Mouse (Mus musculus) hindlimb bud, embryonic 11.5 days (tissue): ENCODE measurements around the gene Bok.

Source experiments
- DNase-seq: peaks from one replicate; pipeline ENCODE4 v3.0.0-alpha.2; 2012; ENCODE audit warnings: low read depth, low spot score; ENCODE audit errors: extremely low spot score

Gene Bok

DNA sequence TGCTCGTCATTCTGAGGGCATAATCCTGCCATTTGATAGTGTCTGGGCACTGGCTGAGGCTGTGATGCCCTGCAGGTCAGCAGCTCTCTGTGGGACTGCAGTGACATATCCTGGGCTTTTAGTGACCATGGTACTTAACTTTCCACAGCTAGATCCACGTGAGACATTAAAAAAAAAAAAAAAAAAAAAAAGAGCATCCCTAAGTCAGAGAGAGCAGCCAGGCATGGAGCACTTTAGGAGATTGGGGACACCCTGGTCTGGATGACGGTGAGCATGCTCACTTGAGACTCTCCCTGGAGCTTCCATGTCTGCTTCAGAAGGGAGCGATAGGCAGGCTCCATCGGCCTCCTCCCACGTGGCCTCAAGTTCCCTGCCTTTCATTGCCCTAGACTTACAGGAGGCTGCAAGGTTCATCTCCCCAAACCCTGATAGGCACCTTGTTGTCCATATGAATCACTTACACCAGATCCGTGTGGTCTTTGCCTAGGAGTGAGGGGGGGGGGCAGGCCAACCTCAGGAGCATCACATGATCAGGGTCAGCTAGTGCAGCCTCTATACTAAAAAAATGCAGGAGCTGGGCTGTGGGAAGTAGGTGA lies 4.5 kb downstream of the Bok start:
- no peak for DNase-seq

DNA sequence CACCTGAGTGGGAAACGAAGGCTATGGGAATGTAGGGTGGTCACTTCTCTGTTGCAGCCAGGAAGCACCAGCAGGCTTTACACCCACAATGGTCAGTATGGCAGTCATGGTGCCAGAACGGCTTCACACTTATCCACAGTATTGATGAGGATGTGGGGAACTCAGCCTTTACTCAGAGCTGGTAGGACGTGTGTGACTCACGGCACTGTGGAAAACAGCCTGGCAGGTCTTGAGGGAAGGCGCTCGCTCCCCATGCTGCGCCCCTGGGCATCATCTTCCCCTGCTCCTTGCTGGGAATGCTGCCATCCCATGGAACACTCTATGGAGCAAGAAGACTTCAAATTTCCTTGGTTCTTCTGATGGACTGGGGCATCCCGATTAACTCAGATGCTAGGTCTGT lies 5.6 kb downstream of the Bok start:
- no peak for DNase-seq

DNA sequence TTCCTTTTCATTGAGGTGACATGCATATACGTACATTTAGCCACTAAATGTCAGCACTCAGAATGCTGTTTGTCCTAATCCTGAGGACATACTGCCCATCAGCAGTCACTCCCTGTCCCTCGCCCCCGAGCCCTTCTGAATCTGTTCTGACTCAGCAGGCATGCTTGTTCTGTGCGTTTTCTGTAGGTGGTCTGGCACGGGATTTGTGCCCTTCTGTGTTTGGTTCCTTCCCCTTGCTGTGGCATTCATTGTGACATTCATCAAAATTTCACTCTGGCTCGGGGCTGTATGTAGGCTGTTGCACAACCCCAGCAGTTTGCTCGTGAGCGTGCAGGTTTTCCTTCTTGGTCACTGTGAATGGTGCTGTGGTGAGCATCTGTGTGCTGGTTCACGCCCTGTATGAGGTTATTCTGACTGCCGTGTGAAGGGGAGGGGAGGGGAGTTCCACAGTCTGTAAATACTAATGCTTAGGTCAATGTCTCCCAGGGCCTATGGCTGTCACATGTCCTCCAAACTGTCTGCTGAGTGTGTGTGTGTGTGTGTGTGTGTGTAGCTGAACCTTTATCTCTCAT lies 6.4 kb downstream of the Bok start:
- DNase-seq = no peak

DNA sequence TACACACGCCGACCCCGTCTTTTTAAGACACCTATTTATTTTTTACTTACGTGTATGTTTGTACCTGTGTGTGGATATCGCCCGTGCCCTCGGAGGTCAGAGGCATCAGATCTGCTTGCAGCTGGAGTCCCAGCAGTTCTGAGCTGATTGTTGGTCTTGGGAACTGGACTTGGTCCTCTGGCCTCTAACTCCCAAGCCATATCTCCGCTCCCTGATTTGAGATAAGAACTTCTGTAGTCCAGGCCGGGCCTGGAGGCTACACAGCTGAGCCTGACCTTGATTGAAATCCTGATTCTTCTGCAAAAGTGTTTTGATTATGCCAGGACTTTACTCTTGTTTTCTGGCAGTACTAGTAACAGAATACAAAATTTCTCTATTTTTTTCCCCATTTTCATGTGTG lies 7.3 kb downstream of the Bok start:
- DNase-seq = no peak

DNA sequence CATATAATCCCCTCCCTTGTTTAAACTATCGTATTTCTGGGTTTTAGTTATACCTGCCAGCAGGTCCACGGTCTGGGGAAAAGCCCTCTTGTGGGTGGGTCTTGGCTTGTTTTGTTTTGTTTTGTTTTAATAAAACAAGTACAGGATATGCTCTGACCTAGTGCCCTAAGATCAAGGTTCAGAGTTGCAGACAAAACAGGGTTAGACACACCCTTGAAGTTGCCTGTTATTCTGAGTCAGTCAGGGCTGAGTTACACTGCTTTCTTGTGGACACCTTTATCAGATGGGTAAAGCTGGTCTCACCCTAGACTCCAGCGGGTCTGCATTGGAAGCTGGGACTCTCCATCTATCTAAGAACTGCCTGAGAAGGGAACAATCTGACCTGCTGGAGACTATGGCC lies 8.0 kb downstream of the Bok start:
- no peak for DNase-seq

DNA sequence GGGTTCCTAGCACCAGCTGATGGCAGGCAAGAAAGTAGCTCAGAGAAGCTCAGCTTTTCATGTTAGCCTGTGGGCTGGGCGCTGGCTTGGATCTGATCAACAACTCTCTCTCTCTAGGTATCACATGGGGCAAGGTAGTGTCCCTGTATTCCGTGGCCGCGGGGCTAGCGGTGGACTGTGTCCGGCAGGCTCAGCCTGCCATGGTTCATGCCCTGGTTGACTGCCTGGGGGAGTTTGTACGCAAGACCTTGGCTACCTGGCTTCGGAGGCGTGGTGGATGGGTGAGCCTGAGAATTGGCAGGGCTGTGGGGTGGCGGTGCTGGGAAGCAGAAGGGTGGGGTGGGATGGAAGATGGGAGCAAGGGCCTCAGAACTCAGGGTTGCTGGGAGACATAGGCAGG lies 8.5 kb downstream of the Bok start:
- DNase-seq = no peak

DNA sequence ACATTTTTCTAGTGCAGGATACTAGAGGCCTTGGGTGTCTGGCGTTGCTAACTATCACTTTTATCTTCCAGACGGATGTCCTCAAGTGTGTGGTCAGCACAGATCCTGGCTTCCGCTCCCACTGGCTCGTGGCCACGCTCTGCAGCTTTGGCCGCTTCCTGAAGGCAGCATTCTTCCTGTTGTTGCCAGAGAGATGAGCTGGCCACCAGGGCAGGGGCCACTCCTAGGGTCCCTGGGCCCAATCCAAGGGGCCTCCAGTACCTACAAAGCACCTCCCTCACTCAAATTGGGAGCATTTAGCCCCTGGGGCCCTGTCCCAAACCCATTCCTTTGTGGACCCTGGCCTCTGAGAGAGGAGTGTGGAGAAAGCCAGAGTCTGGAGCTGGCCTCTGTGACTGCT lies 9.5 kb downstream of the Bok start:
- DNase-seq = no peak

DNA sequence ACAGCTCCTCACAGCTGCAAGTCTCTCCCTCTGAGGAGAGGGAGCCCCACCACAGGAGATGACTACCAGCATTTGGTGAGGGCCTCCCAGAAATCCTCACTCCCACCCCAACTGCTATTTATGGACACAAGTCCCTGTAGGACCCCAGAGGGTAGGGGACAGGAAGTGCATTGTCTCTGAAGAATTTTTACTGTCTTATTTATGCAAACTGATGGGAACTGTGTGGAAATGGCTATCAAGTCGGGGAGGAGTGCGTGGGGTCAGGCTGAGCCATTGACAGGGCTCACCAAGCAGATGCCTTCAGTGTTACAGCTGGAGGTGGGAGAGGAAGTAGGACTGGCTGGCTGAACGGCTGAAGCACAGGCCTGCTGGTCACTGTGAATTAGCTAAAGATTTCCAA lies 11.9 kb downstream of the Bok start:
- DNase-seq = no peak

DNA sequence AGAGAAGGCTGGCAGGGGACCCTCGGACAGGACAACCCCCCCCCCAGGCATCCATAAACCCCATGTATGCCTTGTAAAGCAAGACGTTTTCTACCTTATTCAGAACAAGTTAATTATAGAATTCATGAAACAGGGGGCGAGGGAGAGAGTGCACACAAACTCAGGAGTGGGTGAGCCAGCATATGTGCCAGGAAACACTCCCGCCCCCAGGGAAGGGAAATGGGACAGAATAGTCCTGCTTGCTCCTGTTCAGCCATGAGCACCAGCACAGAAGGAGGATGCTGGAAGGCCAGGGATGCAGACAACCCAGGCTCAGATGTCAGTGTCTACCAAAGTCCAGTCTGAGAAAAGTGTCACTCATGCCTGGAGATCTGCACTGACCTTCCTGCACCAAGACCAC lies 13.7 kb downstream of the Bok start:
- DNase-seq = no peak

DNA sequence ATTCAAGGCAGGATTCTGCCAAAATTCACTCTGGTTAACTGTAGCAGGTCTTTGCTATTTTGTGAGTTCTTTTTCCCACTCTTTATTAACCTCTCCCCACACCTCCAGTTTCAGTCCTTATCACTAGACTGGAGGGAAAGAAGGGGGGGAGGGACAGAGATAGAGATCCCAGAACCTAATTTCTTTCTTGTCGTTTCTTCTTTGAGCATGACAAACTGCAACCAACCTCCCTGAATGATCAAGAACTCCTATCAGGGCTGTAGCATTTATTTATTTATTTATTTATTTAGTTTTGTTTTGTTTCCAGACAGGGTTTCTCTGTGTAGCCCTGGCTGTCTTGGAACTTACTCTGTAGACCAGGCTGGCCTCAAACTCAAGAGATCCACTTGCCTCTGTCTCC lies 16.6 kb downstream of the Bok start:
- DNase-seq = no peak

DNA sequence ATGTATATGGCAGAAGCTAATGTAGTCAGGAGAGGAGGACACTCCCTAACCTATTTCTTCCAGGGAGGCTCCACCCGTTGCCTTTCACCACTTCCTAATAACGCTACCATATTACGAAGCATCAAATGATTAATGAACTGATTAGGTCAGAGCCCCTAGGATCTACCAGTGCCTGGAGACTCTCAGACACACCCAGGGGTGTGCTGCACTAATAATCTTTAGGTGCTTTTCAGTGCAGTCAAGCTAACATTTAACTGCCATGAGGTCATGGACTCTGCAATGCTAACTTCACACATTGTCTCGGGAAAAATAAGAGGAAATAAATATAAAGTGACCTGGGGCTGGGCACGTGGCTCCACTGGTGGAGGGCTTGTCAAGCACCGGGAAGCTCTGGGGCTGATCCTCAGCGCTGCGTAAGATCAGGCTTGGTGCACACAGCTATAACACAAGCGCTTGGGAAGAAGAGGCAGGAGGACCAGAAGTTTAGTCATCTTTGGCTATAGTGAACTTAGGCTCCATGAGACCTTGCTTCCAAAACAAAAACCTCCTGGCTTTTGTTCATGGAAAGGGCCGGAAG lies 18.1 kb downstream of the Bok start:
- DNase-seq = no peak

DNA sequence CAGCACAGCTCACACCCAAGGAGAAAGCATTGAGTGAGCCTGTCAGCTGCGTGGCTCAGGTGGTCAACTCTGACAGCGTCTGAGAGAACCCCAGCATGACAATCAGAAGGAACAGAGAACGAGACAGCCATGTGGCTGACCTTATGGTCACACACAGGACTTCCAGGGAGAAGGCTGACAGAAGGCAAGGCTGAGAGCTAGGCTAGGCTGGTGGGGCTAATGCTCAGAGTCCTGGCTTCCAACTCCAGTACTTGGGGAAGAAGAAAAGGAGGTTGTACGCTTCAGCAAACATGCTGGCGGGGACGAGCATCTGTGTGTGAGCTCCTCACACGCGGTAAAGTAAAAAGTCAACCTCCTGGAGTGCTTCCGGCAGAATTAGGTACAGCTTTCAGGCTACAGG lies 18.9 kb downstream of the Bok start:
- no peak for DNase-seq

DNA sequence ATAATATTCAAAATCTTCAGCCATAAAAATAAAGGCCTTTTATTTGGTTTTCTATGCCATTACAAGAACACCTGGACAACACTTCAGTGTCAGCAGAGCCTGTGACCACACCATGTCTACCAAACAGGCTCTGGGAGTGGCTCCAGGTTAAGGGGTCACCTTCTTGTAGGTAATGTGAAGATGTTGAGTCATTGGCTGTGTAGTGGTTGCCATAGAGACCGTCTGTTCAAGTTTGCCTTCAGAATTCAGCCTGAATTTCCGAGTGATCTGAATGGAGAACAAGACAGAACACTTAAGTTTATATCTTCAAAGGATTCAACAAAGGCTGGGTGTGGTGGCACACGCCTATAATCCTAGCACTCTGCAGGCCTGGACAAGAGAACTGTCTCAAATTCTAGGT lies 19.9 kb downstream of the Bok start:
- DNase-seq = no peak

DNA sequence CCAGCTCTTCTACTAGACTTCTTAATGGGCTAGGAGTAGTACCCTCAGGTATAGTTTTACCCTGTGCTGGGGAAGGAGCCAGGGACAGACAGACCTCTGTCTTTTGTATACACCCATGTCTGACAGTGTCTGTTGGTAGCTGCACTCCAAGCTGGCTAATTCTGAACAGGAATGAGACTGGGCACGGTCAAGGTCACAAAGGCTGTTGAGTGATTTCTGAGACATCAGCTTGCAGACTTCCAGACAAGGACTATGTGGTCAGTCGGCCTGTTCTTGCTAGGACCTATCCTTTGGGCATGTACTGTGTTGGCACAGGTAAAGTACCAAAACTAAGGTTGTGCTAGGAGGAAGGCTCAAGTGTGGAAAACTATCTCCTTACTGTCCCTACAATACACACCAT lies 30.7 kb downstream of the Bok start:
- no peak for DNase-seq

DNA sequence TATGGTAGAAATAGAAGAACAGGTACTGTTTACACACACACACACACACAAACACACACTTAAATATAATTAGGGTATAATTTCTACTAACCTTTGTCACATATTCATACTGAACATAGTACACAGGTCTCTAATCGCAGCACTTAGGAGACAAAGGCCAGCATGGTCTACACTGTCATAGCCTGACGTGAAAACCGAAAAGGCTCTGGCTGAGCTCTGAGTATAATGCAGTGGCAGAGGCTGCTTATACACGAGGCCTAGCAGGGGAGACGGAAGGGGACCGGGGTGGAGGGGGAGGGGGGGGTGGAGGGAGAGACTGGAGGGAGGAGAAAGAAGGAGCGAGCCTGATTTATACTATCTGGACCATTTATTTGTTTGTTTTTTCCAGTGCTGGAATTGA lies 36.1 kb downstream of the Bok start:
- DNase-seq = no peak

DNA sequence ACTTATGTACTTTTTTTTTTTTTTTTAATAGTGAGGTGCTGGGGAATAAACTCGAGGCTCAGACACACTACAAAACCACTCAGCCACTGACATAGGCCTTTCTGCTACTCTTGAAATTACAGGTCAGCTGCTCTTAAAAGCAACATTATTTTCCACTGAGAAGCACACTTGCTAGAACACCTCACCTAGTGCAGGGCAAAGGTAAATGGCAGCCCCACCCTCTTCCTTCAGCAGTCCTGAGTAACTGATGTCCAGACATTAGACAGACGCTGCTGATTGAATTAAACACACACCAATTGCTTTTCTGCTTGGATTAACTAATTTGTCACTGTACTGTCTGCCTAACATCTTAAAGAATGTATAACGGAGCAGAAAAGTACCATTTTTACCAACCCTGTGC lies 39.2 kb downstream of the Bok start:
- no peak for DNase-seq

DNA sequence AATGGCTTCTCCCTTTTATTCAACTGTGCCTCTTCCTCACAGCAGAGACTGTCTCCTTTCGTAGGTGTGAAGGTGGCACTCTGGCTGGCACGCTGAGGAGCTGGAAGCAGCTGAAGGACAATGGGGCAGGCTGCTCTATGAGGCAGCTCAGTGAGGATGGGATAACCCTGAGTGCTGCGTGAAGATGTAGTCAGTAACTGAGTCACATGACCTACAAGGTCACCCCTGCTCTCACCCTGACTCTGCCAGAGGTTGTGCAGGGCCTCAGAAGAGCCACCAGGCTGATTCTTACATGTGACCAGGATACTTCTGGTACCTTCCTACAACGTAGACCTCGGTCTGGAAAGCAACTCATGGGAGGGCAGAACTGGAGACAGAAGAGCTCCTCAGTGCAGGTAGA lies 40.2 kb downstream of the Bok start:
- no peak for DNase-seq

DNA sequence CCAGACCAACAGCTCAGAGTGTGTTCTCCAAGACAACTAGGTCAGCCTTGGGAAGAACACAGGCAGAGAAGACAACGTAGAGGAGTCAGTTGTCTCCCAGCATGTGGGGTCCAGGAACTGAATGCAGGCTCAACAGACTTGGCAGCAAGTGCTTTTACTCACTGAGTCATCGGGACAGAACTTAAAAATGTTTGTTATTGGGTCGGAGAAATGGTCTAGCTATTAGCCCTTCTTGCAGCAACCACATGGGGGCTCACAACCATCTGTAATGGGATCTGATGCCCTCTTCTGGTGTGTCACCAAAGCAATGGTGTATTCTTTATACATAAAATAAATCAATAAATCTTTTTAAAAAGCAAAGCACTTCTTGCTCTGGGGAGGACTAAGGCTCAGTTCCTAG lies 40.7 kb downstream of the Bok start:
- no peak for DNase-seq

DNA sequence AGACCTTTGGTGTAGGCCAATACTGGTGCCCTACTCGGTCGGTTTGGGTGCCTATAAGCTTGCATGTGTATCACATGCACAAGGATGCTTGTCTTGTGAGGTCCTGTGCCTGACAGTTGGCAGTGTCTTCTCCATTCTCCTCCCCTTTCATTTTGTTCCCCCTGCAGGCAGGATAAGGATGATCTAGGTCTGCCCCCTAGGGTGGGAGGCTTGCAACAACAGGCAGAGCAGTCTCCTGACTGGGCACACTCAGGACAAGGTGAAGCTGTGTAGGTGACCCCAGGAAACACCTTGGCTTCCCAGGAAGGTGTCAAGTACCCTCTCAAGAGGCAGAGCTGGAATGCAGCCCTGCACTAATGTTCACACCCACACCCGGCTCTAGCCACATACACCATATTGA lies 41.5 kb downstream of the Bok start:
- no peak for DNase-seq

DNA sequence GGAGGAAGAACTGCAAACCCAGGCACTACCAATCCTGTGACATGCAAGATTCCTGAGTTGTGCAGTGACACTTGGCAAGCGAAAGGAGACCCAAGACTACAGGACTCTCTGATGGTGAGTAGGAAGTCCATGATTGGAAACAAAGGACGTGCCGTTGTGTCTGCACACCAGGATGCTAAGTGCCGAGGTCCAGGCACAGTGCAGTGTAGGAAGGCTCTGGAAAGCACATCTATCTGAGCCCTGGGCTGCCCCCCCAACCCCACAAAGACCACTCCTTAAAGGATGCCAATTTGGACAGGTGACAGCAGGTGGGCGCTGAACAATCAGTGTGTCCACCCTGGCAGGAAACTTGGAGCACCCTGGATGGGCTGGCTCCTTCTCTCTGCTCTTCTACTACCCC lies 45.6 kb downstream of the Bok start:
- no peak for DNase-seq

DNA sequence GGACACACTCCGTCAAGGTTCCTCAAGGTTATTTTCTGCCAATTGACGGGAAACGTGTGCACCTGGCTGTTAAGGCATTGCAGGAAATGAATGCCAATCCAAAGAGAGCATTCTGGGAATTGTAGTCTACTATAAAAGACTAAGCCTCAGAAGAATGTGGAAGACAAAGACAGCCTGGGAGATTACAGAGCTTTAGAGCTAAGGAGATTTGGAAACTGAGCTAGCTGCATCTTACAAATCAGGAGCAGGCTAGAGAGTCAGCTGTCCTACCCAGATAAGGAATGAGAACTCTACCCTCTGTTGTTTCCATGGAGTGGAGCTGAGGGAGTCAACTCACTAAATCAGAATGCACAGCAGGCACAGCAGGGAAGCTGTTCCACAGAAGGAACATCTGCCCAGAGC lies 46.4 kb downstream of the Bok start:
- no peak for DNase-seq

DNA sequence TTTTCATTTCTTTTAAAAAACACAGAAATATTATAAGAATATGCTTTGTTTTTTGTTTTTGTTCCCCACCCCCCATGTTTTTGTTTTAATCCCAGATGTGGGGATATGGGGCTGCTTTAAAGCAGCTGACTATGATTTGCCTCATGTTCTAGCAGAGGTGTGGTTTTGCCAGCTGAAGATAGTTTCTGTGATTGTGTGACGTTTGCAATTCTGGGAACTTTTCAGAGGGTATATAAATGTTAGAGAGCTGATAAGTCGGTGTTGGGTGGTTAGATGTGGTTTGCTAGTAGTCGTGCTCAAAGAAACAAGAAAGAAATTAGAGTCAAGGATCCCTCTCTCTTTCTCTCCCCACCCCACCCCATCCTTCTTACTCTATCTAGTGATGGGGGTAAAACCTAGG lies 50.4 kb downstream of the Bok start:
- DNase-seq = no peak

DNA sequence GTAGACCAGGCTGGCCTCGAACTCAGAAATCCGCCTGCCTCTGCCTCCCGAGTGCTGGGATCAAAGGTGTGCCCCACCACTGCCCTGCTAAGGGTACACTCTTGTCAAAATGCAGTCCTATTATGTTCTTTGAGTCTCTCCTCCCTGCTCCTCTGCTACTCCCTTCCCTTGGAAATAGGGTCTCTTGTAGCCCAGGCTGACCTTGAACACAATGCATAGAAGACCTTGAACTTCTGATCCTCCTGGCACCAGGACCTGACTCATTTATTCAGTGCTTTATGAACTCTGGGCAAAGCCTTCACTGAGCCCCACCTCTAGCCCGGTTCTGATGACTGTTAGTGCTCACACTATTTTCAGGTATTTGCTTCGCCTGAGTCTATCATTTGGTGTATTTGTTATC lies 52.3 kb downstream of the Bok start:
- no peak for DNase-seq
